Mouse (Mus musculus) B cell, adult (primary cell): ENCODE results near the gene Elovl6. TPM values are rescaled to one million over a fixed set of nuclear protein-coding genes. Genes with fewer than 3 reads are reported as not detected.

ENCODE experiments used
- total RNA-seq: library from RNA; stranded (reverse); gene quantifications from 4 replicates; pipeline ENCODE4 v1.2.4, GENCODE M21; 2023; ENCODE audit not compliant: inconsistent age

The Elovl6 gene
- 1.9 to 4.0 TPM (median 2.2 TPM) in 4 replicates for total RNA-seq

GRCm38 (mm10) chr3:129532180-129532864 lies at the start of gene Elovl6:
Elovl6 (plus strand) TSS chr3:129532355.

Other genes starting within 250 kb of the Elovl6 start
- gene Enpep, start 199.6 kb upstream of the Elovl6 start, total RNA-seq: 0.16 to 0.26 TPM (median 0.18 TPM) in 3 of 4 replicates, not detected in the other
- 2.3 to 5.0 TPM (median 3.1 TPM) in 4 replicates for gene Egf, start 223.0 kb downstream of the Elovl6 start, total RNA-seq